Mouse (Mus musculus): Measurements from ENCODE around the gene Arnt. TPM values are rescaled to one million over a fixed set of nuclear protein-coding genes. Genes with fewer than 3 reads are reported as not detected.

Gene Arnt
- polyA plus RNA-seq (2012): 14.1 and 15.5 TPM in 2 replicates

DNA sequence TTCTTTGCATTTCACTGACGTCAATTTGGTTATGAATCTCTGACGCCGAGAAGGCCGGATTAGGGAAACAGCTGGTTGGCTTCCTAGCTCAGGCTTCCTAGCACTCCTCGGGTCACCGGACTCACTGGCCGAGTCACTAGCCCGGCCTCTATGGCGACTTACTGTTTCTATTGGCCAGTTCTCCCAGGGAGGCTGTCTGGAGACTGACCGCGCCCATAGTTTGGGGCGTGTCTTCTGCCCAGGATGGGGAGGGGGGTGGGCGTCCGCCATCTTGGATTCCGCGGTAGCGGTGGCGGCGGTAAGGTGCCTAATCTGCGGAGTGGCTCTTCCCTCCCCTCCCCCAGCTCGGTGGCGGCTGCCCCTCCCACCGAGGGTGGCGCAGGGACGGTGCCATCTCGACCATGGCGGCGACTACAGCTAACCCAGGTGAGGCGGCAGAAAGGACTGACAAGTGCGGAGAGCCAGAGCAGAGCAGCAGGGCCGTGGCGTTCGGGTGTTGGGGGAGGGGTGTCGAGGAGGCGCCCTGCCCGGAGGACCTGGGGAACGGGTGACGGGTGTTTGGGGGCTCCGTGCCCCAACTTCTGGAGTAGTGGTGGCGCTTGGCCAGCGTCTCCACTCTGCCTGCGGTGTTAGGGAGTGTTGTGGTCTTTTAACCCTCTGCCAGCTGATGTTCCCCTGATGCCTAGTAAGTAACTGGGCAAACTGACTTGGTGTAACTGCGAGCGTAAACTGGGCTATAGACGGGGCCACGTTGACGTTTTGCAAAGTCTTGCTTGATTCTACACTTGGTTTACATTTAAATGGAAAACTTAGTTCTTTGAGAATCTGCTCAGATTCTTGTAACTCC lies at the start of gene Arnt:
TSS of gene Arnt (plus strand) at position 253 of the 847 bp plus-strand sequence.

DNA sequence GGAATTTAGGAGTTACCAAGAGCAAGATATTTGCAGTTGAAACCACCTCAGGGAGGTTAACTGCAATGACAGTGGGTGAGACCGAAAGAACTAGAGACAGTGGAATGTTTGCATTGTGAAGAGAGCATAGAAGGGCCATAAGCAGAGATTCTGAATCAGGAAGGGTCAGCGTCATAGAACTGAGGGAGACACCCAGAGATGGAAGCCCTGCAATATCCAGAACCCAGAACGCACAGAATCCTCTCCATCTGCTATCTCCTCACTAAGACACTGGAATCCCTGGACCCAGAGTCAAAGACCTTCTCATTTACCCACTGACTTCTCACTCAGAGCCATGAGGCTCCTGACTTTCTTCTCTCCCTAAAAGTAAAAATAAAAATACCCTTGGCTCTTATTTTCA lies 31.4 kb upstream of the Arnt start, which contains the start of gene 4930558C23Rik:
TSS of gene 4930558C23Rik (minus strand) at position 101 of the 400 bp plus-strand sequence.

DNA sequence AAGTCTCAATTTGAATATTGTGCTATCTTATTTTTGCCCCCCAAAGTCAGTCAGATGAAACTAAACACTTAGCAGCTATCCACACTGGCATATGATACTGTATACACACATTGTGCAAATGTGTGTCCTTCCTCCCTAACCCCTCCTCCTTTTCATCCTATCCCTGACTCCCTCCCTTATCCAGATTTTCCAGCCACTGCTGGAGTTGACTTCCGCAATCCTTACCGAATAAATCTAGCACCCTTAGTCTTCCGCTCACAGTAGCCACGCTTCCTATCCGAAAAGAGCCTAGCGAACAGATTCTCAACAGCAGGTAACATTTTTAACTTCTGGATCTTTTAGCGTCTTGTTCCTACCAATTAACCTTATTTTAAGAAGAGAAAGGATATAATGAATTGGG lies 64.8 kb downstream of the Arnt start, which contains the start of gene Ctsk:
TSS of gene Ctsk (plus strand) at position 233 of the 400 bp plus-strand sequence.

DNA sequence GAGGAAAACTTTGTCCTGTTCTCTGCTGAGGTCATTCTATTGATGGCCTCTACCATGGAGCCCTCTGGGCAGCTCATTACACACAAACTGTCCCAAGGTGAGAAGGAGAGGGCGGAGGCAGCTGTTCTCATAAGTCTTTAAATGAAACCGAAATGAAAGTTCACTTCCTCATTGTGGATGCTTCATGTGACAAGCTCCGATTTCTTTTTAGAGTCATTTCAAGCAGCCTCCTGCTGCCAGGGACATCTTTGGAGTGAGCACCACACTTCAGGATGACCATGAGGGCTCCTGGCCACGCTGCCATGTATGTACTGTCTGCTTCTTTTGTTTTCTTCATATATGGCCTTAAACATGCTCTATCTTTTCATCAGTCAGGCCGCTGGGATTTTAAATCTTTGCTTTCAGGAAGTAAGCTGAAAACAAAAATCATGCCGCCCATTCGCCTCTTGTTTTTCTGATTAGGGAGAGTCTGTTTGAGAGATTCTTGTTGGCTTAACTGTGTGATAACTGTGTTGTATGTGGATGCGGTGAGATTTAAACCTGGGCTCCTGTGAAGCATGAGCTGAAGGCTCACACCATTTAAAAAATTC lies 92.5 kb downstream of the Arnt start, which contains the start of gene Ctss:
TSS of gene Ctss (plus strand) at position 165 of the 590 bp plus-strand sequence.

Other genes with a start within 250 kb of the Arnt start
- 2.2 and 2.7 TPM in 2 replicates for gene Gabpb2, start 216.5 kb upstream of the Arnt start, polyA plus RNA-seq (2012)
- 138 and 173 TPM in 2 replicates for gene Cdc42se1, start 205.7 kb upstream of the Arnt start, polyA plus RNA-seq (2012)
- 3.4 and 4.4 TPM in 2 replicates for gene Mllt11, start 202.2 kb upstream of the Arnt start, polyA plus RNA-seq (2012)
- 3.4 TPM in 2 replicates for gene Gm128, start 192.8 kb upstream of the Arnt start, polyA plus RNA-seq (2012)
- gene Bnipl, start 183.2 kb upstream of the Arnt start, polyA plus RNA-seq (2012): 0.34 TPM in 1 of 2 replicates, not detected in the other
- 118 and 120 TPM in 2 replicates for gene Mindy1, start 153.0 kb upstream of the Arnt start, polyA plus RNA-seq (2012)
- 2.8 and 3.0 TPM in 2 replicates for gene Prune1, start 152.3 kb upstream of the Arnt start, polyA plus RNA-seq (2012)
- 2.0 and 2.2 TPM in 2 replicates for gene Anxa9, start 127.2 kb upstream of the Arnt start, polyA plus RNA-seq (2012)
- gene Cers2, start 119.6 kb upstream of the Arnt start, polyA plus RNA-seq (2012): 352 and 417 TPM in 2 replicates
- 12.8 and 14.9 TPM in 2 replicates for gene Setdb1, start 77.2 kb upstream of the Arnt start, polyA plus RNA-seq (2012)
- gene 4930558C23Rik, start 31.5 kb upstream of the Arnt start, polyA plus RNA-seq (2012): not detected in 2 replicates
- gene Ctsk, start 64.9 kb downstream of the Arnt start, polyA plus RNA-seq (2012): not detected in 2 replicates
- 2.0 and 3.0 TPM in 2 replicates for gene Ctss, start 92.4 kb downstream of the Arnt start, polyA plus RNA-seq (2012)
- gene Hormad1, start 125.3 kb downstream of the Arnt start, polyA plus RNA-seq (2012): not detected in 2 replicates
- 1.2 and 2.4 TPM in 2 replicates for gene Golph3l, start 154.5 kb downstream of the Arnt start, polyA plus RNA-seq (2012)
- 17.9 and 21.4 TPM in 2 replicates for gene Ensa, start 190.6 kb downstream of the Arnt start, polyA plus RNA-seq (2012)
- gene Mcl1, start 224.4 kb downstream of the Arnt start, polyA plus RNA-seq (2012): 437 and 552 TPM in 2 replicates